In the genomic region with DNA sequence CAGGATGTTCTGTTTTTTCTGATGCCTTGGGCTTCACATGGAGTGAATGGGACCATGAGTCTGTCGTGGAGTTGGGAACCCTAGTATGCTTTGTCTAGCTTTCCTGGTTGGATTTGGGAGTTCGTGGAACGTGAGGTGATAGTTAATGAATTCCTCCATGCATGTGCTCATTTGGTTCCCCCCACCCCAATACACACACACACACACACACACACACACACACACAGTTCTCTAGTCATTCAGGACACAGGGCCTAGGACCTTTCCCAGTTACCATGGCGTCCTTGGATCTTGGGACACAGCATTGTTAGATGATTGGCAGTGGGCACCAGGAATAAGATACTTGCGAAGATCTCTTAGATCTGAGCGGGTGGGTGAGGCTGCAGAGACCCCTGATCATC, we compare ENCODE assay signal across 15 mouse cellular contexts. TPM values are rescaled to one million over a fixed set of nuclear protein-coding genes. Genes with fewer than 3 reads are reported as not detected.
DNase-seq lines count a peak whose midpoint lies in the region; ATAC-seq and TF ChIP-seq lines count a peak whose summit lies in the region.
"Had no signal": no experiment of that assay in that cellular context is flagged by ENCODE, and none has a peak within 500 bp of the region (broad histone marks: within the 10 kb centered on the region; RNA-seq: fewer than 3 reads in every experiment).

No protein-coding gene starts in this region.

- no peaks in the 10 kb centered on the region for H3K36me3 ChIP-seq in heart, postnatal 0 days (replicated peaks; ENCODE audit: control insufficient read depth, insufficient read depth, low read length)
- 0 out of 2 replicates have a peak, but pooled peaks cover 9% of the 10 kb centered on the region for H3K36me3 ChIP-seq in heart, embryonic 10.5 days
- H3K36me3 ChIP-seq in forebrain, embryonic 16.5 days (ENCODE audit: control insufficient read depth, insufficient read depth) = no peaks in the 10 kb centered on the region
- peaks cover 94% of the 10 kb centered on the region for H3K36me3 ChIP-seq in midbrain, embryonic 10.5 days
- H3K36me3 ChIP-seq: embryonic facial prominence, embryonic 15.5 days had no signal

- H3K27me3 ChIP-seq in heart, postnatal 0 days (ENCODE audit: control insufficient read depth, insufficient read depth, low read length) = peaks cover 16% of the 10 kb centered on the region; the same call in 1 of the 2 replicates
- H3K27me3 ChIP-seq in heart, embryonic 10.5 days (ENCODE audit: insufficient read depth, poor library complexity, severe bottlenecking) = peaks cover 5% of the 10 kb centered on the region; the same call in 1 of the 2 replicates
- H3K27me3 ChIP-seq in forebrain, embryonic 16.5 days (replicated peaks; ENCODE audit: control insufficient read depth, insufficient read depth, low read length) = no peaks in the 10 kb centered on the region
- H3K27me3 ChIP-seq in midbrain, embryonic 10.5 days (ENCODE audit: low read depth, poor library complexity, severe bottlenecking) = no peaks in the 10 kb centered on the region
- H3K27me3 ChIP-seq: embryonic facial prominence, embryonic 15.5 days had no signal

- WGBS in heart, postnatal 0 days = 72% methylated on average over 6 of the region's 6 CpGs
- WGBS in heart, embryonic 10.5 days = 81% methylated on average over 6 of the region's 6 CpGs
- 19% methylated on average over 6 of the region's 6 CpGs for WGBS in forebrain, embryonic 16.5 days
- WGBS in midbrain, embryonic 10.5 days = 61% methylated on average over 6 of the region's 6 CpGs
- whole genome bisulfite sequencing in olfactory bulb, adult 2 months = 90% methylated on average over 6 of the region's 6 CpGs

- H3K27ac ChIP-seq in heart, postnatal 0 days (ENCODE audit: low read depth) = 0 out of 2 replicates have a peak overlapping the region, but pooled peaks have one; percentile 15
- no peak overlapping the region for H3K27ac ChIP-seq in heart, embryonic 10.5 days
- peak overlapping the region; percentile 36 for H3K27ac ChIP-seq in forebrain, embryonic 16.5 days (ENCODE audit: low read length)
- peak overlapping the region; percentile 74 for H3K27ac ChIP-seq in midbrain, embryonic 10.5 days (replicated peaks)
- H3K27ac ChIP-seq in olfactory bulb, adult 2 months (ENCODE audit: insufficient read depth, low read depth, low read length) = 0 out of 2 replicates have a peak overlapping the region, but pooled peaks have one; percentile 12
- H3K27ac ChIP-seq: embryonic facial prominence, embryonic 15.5 days had no signal

- DNase-seq in heart, postnatal 0 days (ENCODE audit: low spot score) = no peak
- DNase-seq in heart, embryonic 10.5 days (ENCODE audit: low spot score) = no peak
- no peak for DNase-seq in midbrain, embryonic 10.5 days (ENCODE audit: low spot score)
- no peak for DNase-seq in heart, postnatal 4 days
- no peak for DNase-seq in gastrocnemius, postnatal 25 days
- DNase-seq: adrenal gland, adult 8-10 months; cerebellum, postnatal 10 days; heart, adult 2 months; kidney, adult 8-10 months; spleen, adult 18-20 months; thymus, postnatal 25 days had no signal

- ATAC-seq in heart, postnatal 0 days (ENCODE audit: insufficient read depth, low read depth) = no peak
- ATAC-seq in forebrain, embryonic 16.5 days = no peak
- no peak for ATAC-seq in cerebellum, adult (ENCODE audit: insufficient number of reproducible peaks, low FRiP score, low TSS enrichment)

- H3K9me3 ChIP-seq in heart, postnatal 0 days (replicated peaks; ENCODE audit: control insufficient read depth, low read length) = no peaks in the 10 kb centered on the region
- no peaks in the 10 kb centered on the region for H3K9me3 ChIP-seq in heart, embryonic 10.5 days
- no peaks in the 10 kb centered on the region for H3K9me3 ChIP-seq in forebrain, embryonic 16.5 days (ENCODE audit: control insufficient read depth, low read length)
- H3K9me3 ChIP-seq in midbrain, embryonic 10.5 days (replicated peaks) = no peaks in the 10 kb centered on the region
- H3K9me3 ChIP-seq: embryonic facial prominence, embryonic 15.5 days had no signal

- TF ChIP-seq EP300 in heart, postnatal 0 days (IDR thresholded peaks at IDR 0.05; ENCODE audit: low read depth) = no peak

- H3K4me3 ChIP-seq in heart, postnatal 0 days (ENCODE audit: low read depth, low read length) = no peak overlapping the region
- no peak overlapping the region for H3K4me3 ChIP-seq in heart, embryonic 10.5 days
- H3K4me3 ChIP-seq in forebrain, embryonic 16.5 days (replicated peaks; ENCODE audit: low read length) = peak overlapping the region; percentile 71
- H3K4me3 ChIP-seq in midbrain, embryonic 10.5 days = peak overlapping the region; percentile 36; the same call in 1 of the 2 replicates
- H3K4me3 ChIP-seq in olfactory bulb, adult 2 months (ENCODE audit: insufficient read depth, low read depth, low read length) = no peak overlapping the region
- H3K4me3 ChIP-seq: embryonic facial prominence, embryonic 15.5 days; heart, adult 2 months had no signal

- no peak for TF ChIP-seq POLR2A in olfactory bulb, adult 2 months (IDR thresholded peaks at IDR 0.05; ENCODE audit: insufficient read depth, low read depth, low read length)

- no peak overlapping the region for H3K4me2 ChIP-seq in heart, postnatal 0 days (ENCODE audit: low read depth, low read length)
- H3K4me2 ChIP-seq in forebrain, embryonic 16.5 days (ENCODE audit: low read length) = peak overlapping the region; percentile 68

- no peak for TF ChIP-seq CTCF in heart, postnatal 0 days (IDR thresholded peaks at IDR 0.05; ENCODE audit: low read depth)
- TF ChIP-seq CTCF in olfactory bulb, adult 2 months (IDR thresholded peaks at IDR 0.05; ENCODE audit: insufficient read depth, low read depth, low read length) = no peak

- H3K4me1 ChIP-seq in heart, postnatal 0 days (ENCODE audit: control insufficient read depth, insufficient read depth) = peaks cover 5% of the 10 kb centered on the region; the same call in 1 of the 2 replicates
- peaks cover 42% of the 10 kb centered on the region for H3K4me1 ChIP-seq in heart, embryonic 10.5 days
- H3K4me1 ChIP-seq in forebrain, embryonic 16.5 days (replicated peaks; ENCODE audit: control insufficient read depth, insufficient read depth, low read length) = peaks cover 87% of the 10 kb centered on the region
- peaks cover 99% of the 10 kb centered on the region for H3K4me1 ChIP-seq in midbrain, embryonic 10.5 days
- H3K4me1 ChIP-seq in olfactory bulb, adult 2 months (ENCODE audit: control insufficient read depth, insufficient read depth, low read length) = peaks cover 14% of the 10 kb centered on the region

- H3K9ac ChIP-seq in heart, postnatal 0 days (replicated peaks; ENCODE audit: low read depth, low read length) = no peak overlapping the region
- peak overlapping the region; percentile 89 for H3K9ac ChIP-seq in forebrain, embryonic 16.5 days (replicated peaks; ENCODE audit: low read depth, low read length)
- H3K9ac ChIP-seq: embryonic facial prominence, embryonic 15.5 days had no signal

RNA-seq across cellular contexts. Expression of a gene that starts 11.7 kb away (rescaled TPM):
- total RNA-seq in heart, postnatal 0 days (2014; rRNA removed; ENCODE audit: low replicate concordance) = 11.0 and 16.4 TPM in 2 replicates
- polyA plus RNA-seq in heart, postnatal 0 days (2015; fragmentation: Nextera tagmentation; extraction: Ambion mirVana) = 3.9 and 4.5 TPM in 2 replicates
- 6.4 and 7.7 TPM in 2 replicates for polyA plus RNA-seq in heart, embryonic 10.5 days (2016; fragmentation: Nextera tagmentation; extraction: Ambion mirVana)
- 99.6 and 106 TPM in 2 replicates for polyA plus RNA-seq in forebrain, embryonic 16.5 days (2015; fragmentation: Nextera tagmentation; extraction: Ambion mirVana)
- polyA plus RNA-seq in midbrain, embryonic 10.5 days (2016; fragmentation: Nextera tagmentation; extraction: Ambion mirVana) = 53.0 and 63.2 TPM in 2 replicates
- polyA plus RNA-seq in olfactory bulb, adult 2 months (2012; ENCODE audit: insufficient read depth, insufficient read length, low replicate concordance, missing spikeins) = not detected in 2 replicates
- 10 to 100 TPM; 16.5 to 17.7 TPM for total RNA-seq in heart, postnatal 4 days (2021)
- total RNA-seq in gastrocnemius, postnatal 25 days (2021) = 10 to 100 TPM; 49.1 to 75.2 TPM

Comparison
In these comparisons a context has a peak if more than half of its experiments do, and no peak if none do; other contexts are left out.
1. H3K4me3 ChIP-seq: peak in forebrain, embryonic 16.5 days (single experiment) and midbrain, embryonic 10.5 days (single experiment); none in heart, postnatal 0 days (single experiment), heart, embryonic 10.5 days (single experiment) and olfactory bulb, adult 2 months (single experiment).